Mouse (Mus musculus): ENCODE measurements at regions not wholly inside any gene's neighbourhood (a gene's known extent, or its start where the extent isn't known, plus 50 kb on each side); places are given as distances from the start of the nearest gene placed in this dataset.

DNA sequence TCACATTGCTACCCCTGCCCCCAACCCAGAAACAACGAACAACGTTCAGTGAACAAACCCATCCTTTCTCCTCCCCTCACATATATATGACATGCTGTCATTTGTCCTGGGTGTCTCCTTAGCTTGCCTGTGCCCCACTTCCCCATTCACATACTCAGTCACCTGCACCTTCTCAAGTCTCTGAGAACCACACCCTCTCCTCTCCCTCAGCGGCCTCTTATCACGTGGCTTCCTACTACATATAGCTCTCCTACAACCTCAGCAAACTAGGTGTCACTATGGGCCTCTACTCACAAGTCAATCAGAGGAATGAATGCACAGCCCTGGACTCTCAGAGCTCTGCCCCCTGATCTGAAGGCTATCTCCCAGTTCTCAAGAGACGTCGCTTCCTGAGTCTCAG, 459.2 kb upstream of the Cdh11 start:
- TF ChIP-seq CTCF (IDR thresholded peaks at IDR 0.05; ENCODE audit: control insufficient read depth, insufficient read depth, insufficient replicate concordance, low read depth, low read length) (no peak), POLR2A (IDR thresholded peaks at IDR 0.05; ENCODE audit: control insufficient read depth, low read depth, low read length) (no peak)

Measured in testis, adult 2 months (tissue).